Mouse (Mus musculus) erythroblast, adult 5-6 weeks (primary cell): Measurements from ENCODE around the gene Rab25. TPM values are rescaled to one million over a fixed set of nuclear protein-coding genes. Genes with fewer than 3 reads are reported as not detected.

Source experiments
- ATAC-seq: replicated peaks from 2 replicates; pipeline ENCODE4 v1.8.0; 2016; ENCODE audit warnings: moderate number of reproducible peaks, mild to moderate bottlenecking, moderate TSS enrichment, inconsistent platforms; ENCODE audit not compliant: poor library complexity, low FRiP score, severe bottlenecking
- total RNA-seq, 2 experiments: library from RNA; stranded (forward) in 1 of 2; stranded (reverse) in 1 of 2; fragments of 150-400 nt in 1 of 2; fragments of 200-764, 138-1000 nt in 1 of 2; gene quantifications; 2 replicates each; pipeline versions ENCODE4 v1.2.3 to v1.2.4; 2015 to 2017; ENCODE audit warnings: low replicate concordance in 2 of 2

Rab25 gene
- total RNA-seq, 2 experiments from 2014 or later = not detected

DNA sequence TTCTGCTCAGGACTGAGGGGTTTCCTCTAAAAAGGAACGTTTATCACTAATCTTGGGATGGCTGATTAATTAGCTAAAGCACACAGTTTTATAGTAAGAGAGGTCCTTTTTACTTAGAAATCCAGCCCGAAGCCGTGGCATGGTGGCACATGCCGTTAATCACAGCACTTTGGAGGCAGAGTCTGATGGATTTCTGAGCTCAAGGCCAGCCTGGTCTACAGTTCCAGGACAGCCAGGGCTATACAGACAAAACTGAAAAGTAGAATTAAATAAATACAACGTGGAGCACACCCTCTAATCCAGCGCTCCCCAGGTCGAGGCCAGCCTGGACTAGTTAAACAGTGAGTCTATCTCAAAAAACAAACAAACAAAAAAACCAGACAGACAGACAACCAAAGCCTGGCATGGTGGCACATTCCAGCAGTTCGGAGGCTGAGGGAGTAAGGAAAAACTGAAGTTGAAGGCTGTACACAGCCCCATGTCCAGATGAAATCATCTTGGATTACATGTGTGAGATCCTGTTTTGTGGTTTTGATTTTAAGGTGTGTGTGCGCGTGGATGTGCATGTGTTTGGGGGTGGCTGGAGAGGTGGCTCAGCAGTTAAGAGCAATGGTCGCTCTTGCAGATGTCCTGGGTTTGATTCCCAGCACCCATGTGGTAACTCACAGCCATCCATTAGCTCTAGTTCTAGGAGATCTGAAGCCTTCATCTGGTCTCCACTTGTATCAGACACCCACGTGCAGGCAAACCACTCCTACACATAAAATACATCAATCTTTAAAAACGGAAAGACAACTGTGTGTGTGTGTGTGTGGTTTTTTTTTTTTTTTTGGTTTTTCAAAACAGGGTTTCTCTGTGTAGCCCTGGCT lies 37.4 kb downstream of the Rab25 start:
- no peak for ATAC-seq

DNA sequence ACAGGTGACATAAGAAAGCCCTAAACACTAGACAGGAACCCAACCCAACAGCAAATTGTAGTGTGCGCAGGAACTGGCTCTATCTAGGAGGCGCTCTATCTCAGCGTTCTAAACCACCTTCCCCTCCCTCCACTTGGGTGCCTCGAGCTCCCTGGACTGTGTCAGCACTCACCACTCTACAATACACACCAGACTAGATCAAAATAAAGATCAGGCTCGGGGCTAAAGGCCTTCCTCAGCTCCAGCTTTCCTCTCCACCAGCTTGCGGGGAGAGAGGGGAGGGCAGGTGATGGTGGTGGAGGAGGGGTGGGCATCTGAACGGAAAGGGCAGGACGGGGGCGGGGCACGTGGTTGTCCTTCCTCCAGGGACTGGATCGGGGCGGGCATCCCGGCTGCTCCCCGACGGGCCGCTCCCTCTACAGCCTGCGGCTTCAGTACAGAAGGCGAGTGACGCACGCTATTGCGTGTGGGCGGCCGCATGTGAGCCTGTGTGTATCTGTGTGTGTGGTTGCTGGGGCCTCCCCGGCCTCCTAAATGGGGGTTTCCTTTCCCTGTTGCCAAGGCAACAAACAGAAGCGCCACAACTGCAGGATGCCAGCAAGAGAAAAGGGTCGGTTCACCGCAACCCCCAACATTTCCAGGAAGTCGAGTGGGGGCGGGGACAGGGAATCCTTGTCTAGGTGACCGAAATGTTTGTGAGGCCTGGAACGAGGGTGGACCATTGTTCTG lies 38.2 kb downstream of the Rab25 start, which contains the start of gene Lmna:
Gene Lmna, minus strand, starts transcription at position 265 of the 729 bp plus-strand sequence.
- peak; percentile 79 for ATAC-seq

DNA sequence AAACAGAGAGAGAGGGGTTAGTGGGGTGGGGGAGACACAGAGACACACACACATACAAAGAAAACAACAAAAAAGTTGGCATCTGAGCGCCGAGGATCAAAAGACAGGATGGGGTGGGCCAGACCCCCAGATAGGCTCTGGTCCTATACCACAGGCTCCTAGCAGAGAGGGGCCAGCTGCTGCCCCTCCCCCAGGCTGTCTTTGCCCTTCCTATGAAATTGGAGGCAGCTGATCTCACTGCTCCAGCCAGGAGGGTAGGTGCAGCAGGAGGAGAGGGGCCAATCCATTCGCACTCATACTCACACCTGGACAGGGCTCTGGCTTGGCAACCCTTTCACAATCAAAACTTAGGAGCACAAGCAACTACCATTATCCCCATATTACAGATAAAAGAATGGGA lies 38.9 kb downstream of the Rab25 start:
- ATAC-seq = no peak

DNA sequence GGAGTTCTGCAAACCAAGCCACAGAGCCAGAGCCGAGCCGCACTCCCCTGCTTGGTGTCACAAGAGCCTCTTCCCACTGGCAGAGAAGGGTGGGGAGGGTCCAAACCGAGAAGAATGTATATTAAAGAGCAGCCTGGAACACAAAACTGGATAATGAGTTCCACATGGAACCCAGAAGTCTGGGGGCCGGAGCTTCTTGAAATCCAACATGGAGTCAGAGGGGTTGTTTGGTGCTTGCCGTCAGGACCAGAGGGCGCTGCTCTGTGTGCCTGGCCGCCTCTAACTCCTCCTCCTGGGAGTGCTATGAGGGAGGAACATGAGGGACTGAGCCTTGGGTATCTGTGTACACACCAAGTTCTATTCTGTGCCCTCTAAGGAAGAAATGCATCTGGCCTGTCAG lies 42.3 kb downstream of the Rab25 start:
- ATAC-seq = no peak

DNA sequence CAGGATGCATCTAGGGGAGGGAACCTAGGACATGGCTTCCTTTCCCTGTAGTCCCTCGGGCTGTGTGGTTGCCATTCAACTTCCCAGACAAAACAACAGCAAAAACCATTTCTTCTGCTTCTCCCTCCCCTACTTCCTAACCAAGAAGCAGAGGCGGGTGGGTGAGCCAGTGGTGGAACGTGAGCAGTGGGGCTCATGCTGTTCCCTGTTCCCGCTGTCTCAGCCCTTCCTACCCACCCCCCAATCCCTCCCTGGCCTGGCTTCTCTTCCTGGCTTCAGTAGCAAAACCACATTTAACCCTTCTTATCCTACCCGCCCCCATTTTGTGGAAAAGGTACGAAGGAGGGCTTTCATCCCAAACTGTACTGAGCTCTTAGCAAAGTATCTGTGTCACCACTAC lies 43.0 kb downstream of the Rab25 start:
- no peak for ATAC-seq

DNA sequence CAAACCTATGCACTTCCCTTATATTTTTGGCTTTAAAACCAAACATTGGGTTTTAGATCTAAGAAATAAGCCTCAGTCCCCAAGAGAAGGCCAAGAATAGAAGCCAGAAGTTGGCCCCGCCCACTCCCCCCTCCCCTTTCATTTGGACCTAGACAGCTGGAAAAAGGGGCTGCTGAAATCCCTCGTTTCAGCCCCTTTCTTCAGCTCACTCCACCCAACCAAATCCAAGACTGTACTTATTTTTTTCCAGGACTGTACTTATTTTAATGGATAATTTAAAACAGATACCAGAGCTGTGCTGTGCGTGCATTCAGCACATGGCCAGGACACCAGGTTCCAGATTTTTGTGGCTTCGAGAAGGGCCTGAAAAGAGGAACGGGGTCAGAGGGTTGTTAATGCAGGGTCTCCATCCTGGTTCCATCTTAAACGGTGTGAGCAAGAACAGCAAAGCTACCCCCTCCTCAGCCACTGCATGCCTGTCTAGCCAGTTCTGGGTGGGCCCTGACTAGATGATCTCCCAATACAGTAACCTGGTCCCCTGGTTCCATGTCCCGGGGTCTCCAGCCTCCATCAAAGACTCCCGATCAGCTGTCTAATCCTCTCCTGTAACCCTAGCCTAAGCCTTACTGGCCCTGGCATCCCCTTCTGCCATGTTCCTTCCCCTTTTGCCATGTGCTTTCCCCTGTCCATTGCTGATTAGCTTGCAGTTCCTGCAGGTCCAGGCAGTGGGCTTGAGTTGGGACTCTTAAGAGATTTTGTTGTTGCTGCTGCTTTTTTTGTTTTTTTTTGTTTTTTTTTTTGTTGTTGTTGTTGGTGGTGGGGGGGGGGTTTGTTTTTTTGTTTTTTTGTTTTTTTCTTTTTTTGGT lies 44.0 kb downstream of the Rab25 start:
- ATAC-seq = no peak

DNA sequence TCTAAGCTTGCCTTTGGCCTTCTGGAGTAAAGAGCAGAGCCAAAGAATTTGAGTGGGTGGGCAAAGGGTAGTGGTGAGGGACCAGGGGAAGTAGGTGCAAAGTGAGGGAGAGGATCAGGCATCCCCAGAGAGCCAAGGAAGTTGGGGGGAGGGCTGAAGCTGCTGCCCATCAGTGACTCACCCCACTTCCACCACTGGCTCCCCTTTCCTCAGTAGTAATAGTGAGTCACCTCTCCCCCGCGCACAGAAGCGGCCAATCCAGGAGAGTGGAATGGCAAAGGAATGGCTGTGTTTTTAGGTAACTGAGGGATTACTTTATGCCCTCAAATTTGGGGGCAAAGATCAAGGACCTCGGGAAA lies 44.6 kb downstream of the Rab25 start:
- 0 out of 2 replicates have a peak, but pooled peaks have one; percentile 2 for ATAC-seq

DNA sequence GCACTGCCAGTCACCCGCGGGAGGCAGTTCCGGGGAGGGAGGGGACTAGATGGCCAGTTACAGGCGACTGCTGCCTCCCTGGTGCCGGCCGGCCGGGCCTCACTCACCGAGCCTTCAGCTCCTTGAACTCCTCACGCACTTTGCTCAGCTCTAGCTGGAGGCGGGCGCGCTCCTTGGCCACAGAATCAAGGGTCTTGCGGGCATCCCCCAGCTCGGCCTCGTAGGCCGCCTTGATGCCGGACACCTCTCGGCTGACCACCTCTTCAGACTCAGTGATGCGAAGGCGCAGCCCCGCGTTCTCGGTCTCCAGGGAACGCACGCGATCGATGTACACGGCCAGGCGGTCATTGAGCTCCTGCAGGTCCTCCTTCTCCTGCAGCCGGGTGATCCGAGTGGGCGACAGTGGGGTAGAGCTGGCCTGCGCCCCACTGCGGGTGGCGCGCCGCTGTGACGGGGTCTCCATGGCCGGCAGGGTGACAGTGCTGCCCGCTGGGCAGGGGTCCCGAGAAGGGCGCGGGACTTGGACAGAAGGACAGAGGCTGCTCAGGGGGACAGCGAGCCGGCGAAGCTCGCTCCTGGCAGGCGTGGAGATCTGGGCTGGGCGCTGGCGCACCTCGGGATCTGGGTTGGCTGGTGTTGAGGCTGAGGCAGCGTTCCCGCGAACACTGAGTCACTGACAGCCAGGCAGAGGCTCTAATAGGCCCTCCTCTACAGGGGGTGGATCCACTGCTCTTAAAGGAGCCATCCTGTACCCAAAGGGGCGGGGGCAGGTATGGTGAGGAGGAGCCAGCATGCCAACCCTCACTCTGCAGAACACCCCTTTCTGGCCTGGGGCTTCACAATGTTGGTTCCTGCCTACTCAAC lies 45.2 kb downstream of the Rab25 start:
- ATAC-seq = peak; percentile 89

DNA sequence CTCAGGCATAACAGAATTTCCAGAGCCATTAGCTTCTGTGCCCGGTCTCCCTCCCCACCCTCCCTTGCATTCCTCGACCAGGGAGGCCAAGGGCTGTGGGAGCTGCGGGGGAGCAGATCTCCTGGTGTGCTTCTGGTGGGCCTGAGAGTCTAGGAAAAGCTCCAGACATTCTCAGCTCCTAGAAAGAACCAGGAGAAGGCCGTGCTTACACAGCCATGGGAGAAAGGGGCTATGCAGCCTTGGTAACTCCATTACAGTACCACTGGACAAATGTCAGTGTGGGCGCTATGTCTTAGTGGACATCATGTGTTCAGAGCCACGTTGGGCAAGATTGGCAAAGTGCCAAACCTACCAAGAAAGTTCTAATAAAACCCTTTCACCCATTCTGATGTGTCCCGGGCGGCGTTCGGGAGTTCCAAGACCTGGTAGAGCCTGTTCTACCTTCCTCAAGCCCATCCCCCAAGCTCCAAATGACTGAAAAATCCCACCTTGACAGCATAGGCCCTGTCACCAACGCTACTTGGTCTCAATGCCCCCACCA lies 46.0 kb downstream of the Rab25 start:
- peak; percentile 2; the same call in 1 of the 2 replicates for ATAC-seq

DNA sequence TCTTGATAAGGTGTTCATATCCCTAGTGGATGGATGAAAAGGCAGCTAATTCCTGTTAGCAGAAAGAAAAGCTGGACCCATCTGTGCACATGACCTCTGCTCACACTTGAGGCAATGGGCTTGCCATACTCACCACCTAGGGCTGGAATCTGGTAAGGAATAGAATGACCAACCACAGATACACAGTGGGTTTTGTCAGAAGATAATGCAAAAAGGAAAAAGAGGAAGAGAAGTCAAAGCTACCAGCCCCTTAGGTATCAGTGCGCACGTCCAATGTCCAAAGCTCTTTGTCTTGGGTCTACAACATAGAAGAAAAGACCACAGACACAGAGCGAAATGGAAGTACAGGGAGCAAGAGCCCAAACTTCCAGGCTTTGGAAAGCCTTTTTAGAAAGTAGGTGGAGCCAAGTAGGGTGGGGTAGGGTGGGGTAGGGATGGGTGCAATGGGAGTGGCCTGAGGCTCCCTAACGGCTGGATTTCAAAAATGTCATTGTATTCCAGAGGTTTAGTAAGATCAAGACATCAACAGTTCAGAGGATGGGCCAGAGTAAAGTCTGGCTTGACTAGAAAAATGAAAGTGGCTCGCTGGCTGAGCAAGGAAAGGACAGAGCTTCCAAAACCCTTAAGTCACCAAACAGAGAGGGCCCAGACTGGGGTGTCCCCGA lies 46.6 kb downstream of the Rab25 start:
- peak; percentile 19; the same call in 1 of the 2 replicates for ATAC-seq

DNA sequence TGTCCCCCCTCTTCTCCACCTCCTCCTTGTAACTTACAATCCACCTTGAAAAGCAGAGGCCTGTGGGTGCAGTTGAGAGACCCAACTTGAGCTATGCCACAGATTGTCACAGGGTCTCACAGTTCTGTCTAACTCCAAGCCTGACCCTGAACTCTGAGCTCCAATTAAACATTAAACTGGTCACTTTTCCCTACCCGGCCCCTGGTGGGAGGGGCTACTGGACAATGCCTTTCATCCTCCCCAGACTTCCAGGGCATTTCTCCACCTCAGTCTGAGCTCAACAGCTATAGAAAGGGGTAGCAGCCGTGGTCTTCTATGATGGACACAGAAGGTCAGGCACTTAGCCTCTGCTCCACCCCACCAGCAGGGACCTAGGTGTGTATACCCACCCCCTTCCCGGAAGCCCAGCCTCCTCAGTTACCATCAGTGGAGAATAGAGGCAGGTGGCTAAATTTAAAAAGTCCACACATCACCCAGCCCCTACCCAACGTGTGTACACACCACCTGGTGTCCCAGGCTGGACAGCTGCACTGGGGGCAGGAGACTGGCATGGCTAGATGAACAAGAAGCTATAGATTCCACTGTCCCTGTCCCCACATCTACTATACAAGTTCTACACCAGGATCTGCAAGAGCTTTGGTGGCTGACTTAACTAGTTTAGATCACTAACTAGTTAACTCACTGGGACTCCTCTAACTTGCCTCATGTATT lies 47.3 kb downstream of the Rab25 start:
- no peak for ATAC-seq

DNA sequence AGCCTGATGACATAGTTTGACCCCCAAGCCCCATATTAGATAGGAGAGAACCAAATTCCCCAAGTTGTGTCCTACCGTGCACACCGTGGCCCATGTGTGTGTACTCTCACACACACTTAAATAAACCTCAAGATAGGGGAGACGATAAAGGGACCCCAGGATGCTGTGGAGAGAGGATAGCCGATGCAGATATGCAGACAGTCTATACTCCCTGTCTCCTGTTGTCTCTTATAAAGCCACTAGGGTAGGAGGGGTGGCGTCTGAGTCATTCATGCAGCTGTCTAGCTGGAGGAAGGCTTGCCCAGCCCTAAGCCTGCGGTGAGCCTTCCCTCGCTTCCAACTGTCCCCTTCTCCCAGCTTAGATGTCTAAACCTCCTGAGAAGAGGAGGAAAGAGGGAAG lies 48.0 kb downstream of the Rab25 start:
- no peak for ATAC-seq

DNA sequence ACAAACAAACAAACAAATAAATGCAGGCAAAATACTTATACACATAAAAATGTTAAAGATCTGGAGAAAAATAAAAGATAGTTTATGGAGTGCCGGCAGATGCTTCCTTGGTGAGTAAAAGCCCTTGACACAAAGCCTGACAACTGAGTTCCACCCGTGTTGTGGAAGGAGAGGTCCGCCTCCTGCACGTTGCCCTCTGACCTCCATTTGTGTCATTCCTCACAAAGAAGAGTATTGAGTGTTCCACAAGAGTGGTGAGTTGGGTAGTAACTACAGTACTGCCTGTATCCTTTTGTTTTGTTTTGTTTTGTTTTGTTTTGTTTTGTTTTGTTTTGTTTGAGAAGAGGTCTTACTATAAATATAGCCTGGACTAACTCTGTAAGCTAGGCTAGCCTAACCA lies 48.5 kb downstream of the Rab25 start:
- no peak for ATAC-seq

DNA sequence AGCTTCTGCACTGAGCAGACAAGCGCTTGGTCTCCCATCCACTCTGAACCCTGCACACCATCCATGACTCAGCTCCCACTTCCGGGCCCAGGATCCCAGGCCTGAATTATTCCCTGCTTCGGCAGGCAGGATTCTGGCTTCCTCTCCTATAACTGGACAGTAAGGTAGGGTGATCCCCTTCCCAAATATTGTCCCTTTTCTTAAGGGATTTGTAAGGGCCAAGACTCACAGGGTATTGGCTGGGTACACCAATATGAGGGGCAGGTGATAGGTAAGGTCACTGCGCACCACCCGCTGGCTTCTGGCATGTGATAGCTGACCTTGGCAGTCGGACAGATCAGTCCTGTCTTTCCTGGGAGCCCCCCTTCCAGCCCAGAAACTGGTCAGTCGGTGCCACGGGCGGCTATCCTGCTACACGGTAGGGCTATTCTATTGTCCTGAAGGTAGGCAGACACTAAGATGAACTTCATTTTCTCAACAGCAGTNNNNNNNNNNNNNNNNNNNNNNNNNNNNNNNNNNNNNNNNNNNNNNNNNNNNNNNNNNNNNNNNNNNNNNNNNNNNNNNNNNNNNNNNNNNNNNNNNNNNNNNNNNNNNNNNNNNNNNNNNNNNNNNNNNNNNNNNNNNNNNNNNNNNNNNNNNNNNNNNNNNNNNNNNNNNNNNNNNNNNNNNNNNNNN lies 52.2 kb downstream of the Rab25 start:
- ATAC-seq = no peak

DNA sequence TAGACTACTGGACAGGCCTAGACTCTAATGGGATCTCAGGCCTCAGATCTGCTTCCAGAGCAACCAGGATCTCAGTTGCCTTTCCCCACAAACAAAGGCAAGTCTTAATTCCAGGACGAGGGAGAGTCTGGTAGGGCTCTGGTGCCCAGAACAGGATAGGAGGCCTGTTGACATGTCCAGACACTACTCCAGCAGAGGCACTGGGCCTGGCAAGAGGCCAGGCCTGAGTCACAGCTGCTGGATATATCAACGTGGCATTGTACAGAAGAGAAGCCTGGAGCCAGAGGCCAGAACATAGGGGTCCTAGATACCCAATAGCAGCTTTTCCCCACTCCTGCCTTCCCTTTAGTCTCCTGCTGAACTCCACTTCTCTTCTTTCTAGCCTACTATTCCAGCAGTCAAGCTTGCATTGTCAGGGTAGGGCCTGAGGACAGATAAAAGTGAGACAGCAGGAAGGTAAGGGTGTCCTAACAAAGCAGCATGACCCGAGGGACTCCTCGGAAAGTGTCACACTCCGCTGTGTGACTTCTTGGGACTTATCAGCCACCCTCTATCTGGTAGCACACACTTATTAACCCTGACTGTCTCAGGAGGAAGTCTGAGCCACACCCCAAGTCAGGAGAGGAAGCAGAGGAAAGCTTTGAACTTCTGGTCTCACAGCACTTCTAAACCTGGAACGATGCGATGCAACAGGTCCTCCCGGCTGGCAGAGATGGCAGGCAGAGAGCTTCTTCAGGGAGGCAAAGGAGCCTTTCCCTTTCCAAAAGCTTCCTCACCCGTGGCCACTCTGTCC lies 53.1 kb downstream of the Rab25 start:
- peak; percentile 62 for ATAC-seq

DNA sequence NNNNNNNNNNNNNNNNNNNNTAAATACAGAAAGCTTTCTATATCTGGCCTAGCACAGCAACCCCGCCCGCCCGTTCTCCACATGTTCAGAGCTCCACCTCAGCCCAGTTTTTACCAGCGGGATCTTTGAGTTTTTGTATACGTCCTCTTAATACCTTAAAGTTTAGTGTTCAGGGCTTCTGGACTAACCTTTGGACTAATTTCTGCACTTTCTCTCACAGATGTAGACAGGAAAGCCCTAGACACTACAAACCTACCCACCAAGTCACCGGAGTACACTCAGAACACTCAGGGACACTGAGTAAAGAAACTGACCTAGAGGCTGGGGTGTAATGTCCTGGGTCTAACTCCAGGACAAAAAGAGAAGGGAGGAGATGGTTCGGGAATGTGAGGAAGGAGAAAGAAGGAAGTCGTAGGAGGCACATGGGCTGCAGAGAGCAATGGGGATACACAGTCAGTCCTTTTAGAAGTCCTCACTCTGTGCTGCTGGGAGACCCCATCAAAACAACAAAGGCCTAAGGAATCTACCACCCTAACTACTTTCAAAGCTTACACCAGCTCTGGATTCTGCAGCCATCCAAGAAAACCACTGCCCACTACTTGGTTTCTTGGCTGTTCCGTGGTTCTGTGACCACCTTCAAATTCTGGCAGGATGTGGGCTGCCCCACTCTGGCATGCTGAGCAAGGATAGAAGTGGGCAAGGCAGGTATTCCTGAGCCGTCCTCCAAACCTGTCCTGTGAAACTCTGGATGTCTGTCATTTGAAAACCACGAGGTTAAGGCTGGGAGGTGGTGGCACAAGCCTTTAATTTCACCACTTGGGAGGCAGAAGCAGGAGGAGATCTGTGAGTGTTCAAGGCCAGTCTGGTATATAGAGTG lies 54.2 kb downstream of the Rab25 start:
- no peak for ATAC-seq
